26 mouse cellular contexts compared by ENCODE assay signal in genomic region chr17:89554754-89555153, GRCm38 (mm10).
A peak's percentile ranks its signal among the peaks of the same experiment; 100 is the strongest.
DNase-seq lines count a peak whose midpoint lies in the region; ATAC-seq and TF ChIP-seq lines count a peak whose summit lies in the region.
"Had no signal": no experiment of that assay in that cellular context is flagged by ENCODE, and none has a peak within 500 bp of the region (broad histone marks: within the 10 kb centered on the region; RNA-seq: fewer than 3 reads in every experiment).

No protein-coding gene starts in this region.

- H3K27me3 ChIP-seq in midbrain, embryonic 12.5 days, result no peaks in the 10 kb centered on the region
- H3K27me3 ChIP-seq in midbrain, embryonic 16.5 days (ENCODE audit: control insufficient read depth, insufficient read depth, low read depth, low read length), result no peaks in the 10 kb centered on the region
- H3K27me3 ChIP-seq in intestine, embryonic 16.5 days (replicated peaks; ENCODE audit: control insufficient read depth, insufficient read depth, low read length), result no peaks in the 10 kb centered on the region
- H3K27me3 ChIP-seq: embryonic facial prominence, embryonic 13.5 days; forebrain, embryonic 13.5 days; heart, embryonic 12.5 days; heart, embryonic 15.5 days; hindbrain, embryonic 13.5 days had no signal

- TF ChIP-seq CTCF in layer of hippocampus, adult 2 months (conservative IDR thresholded peaks at IDR 0.05), result peak; percentile 44

- H3K36me3 ChIP-seq in midbrain, embryonic 12.5 days, result no peaks in the 10 kb centered on the region
- H3K36me3 ChIP-seq in midbrain, embryonic 16.5 days (ENCODE audit: control insufficient read depth, insufficient read depth, low read length), result no peaks in the 10 kb centered on the region
- H3K36me3 ChIP-seq in intestine, embryonic 16.5 days (ENCODE audit: control insufficient read depth, insufficient read depth, low read length), result no peaks in the 10 kb centered on the region
- H3K36me3 ChIP-seq: embryonic facial prominence, embryonic 13.5 days; forebrain, embryonic 10.5 days; heart, embryonic 12.5 days; heart, embryonic 15.5 days; hindbrain, embryonic 10.5 days; hindbrain, embryonic 13.5 days had no signal

- no peak overlapping the region for H3K9ac ChIP-seq in midbrain, embryonic 12.5 days (replicated peaks)
- H3K9ac ChIP-seq in midbrain, embryonic 16.5 days (ENCODE audit: low read depth, low read length), result no peak overlapping the region
- H3K9ac ChIP-seq in intestine, embryonic 16.5 days (ENCODE audit: low read depth, low read length), result no peak overlapping the region
- H3K9ac ChIP-seq: embryonic facial prominence, embryonic 13.5 days; forebrain, embryonic 13.5 days; heart, embryonic 12.5 days; heart, embryonic 15.5 days; hindbrain, embryonic 13.5 days had no signal

- no peaks in the 10 kb centered on the region for H3K4me1 ChIP-seq in midbrain, embryonic 12.5 days
- no peaks in the 10 kb centered on the region for H3K4me1 ChIP-seq in midbrain, embryonic 16.5 days (ENCODE audit: control insufficient read depth, insufficient read depth, low read length)
- no peaks in the 10 kb centered on the region for H3K4me1 ChIP-seq in intestine, embryonic 16.5 days (ENCODE audit: control insufficient read depth, insufficient read depth, low read length)
- H3K4me1 ChIP-seq: embryonic facial prominence, embryonic 13.5 days; forebrain, embryonic 10.5 days; forebrain, embryonic 13.5 days; heart, embryonic 12.5 days; heart, embryonic 15.5 days; hindbrain, embryonic 10.5 days had no signal

- 0 out of 2 replicates have a peak, but pooled peaks have one; percentile 21 for ATAC-seq in midbrain, embryonic 12.5 days (ENCODE audit: low FRiP score, low read depth)
- no peak for ATAC-seq in midbrain, embryonic 16.5 days
- no peak for ATAC-seq in intestine, embryonic 16.5 days
- ATAC-seq: activated CD4-positive, CD25-positive, alpha-beta regulatory T cell, adult 4 months; forebrain, embryonic 13.5 days; forebrain, embryonic 16.5 days; hindbrain, embryonic 16.5 days had no signal

- no peaks in the 10 kb centered on the region for H3K9me3 ChIP-seq in midbrain, embryonic 12.5 days
- no peaks in the 10 kb centered on the region for H3K9me3 ChIP-seq in midbrain, embryonic 16.5 days (replicated peaks; ENCODE audit: control insufficient read depth, low read length, poor library complexity, severe bottlenecking)
- no peaks in the 10 kb centered on the region for H3K9me3 ChIP-seq in intestine, embryonic 16.5 days (ENCODE audit: control insufficient read depth, low read length)
- H3K9me3 ChIP-seq: embryonic facial prominence, embryonic 13.5 days; forebrain, embryonic 10.5 days; forebrain, embryonic 13.5 days; heart, embryonic 12.5 days; heart, embryonic 15.5 days; hindbrain, embryonic 10.5 days; hindbrain, embryonic 13.5 days had no signal

- 73% methylated on average over 1 of the region's 1 CpGs for WGBS in midbrain, embryonic 12.5 days
- 56% methylated on average over 1 of the region's 1 CpGs for WGBS in midbrain, embryonic 16.5 days
- WGBS in intestine, embryonic 16.5 days, result 76% methylated on average over 1 of the region's 1 CpGs

- H3K27ac ChIP-seq in layer of hippocampus, adult 2 months, result no peak overlapping the region
- no peak overlapping the region for H3K27ac ChIP-seq in midbrain, embryonic 12.5 days (replicated peaks)
- H3K27ac ChIP-seq in midbrain, embryonic 16.5 days (ENCODE audit: low read length), result no peak overlapping the region
- H3K27ac ChIP-seq in intestine, embryonic 16.5 days (ENCODE audit: low read length), result no peak overlapping the region
- H3K27ac ChIP-seq: embryonic facial prominence, embryonic 13.5 days; forebrain, embryonic 10.5 days; forebrain, embryonic 13.5 days; heart, embryonic 15.5 days; hindbrain, embryonic 10.5 days had no signal

- no peak for DNase-seq in layer of hippocampus, adult 2 months (ENCODE audit: low spot score in 2 of 2)
- no peak for DNase-seq in layer of hippocampus, postnatal 10 days (ENCODE audit: low spot score in 2 of 2)
- DNase-seq in brain, adult 2 months (ENCODE audit: low read depth, low spot score), result peak; percentile 33
- DNase-seq: adrenal gland, postnatal 10 days; adrenal gland, postnatal 36 days; cerebellum, adult 11 months; cerebellum, adult 2 months; cerebellum, adult 9-11 months; cerebellum, postnatal 25 days; gastrocnemius, postnatal 25 days; heart, adult 18-20 months; heart, postnatal 10 days; heart, postnatal 36 days had no signal

- no peak overlapping the region for H3K4me2 ChIP-seq in midbrain, embryonic 12.5 days (replicated peaks)
- H3K4me2 ChIP-seq in midbrain, embryonic 16.5 days (ENCODE audit: low read length), result no peak overlapping the region
- H3K4me2 ChIP-seq in intestine, embryonic 16.5 days (ENCODE audit: low read depth, low read length), result no peak overlapping the region
- H3K4me2 ChIP-seq: embryonic facial prominence, embryonic 13.5 days; forebrain, embryonic 13.5 days; heart, embryonic 12.5 days; heart, embryonic 15.5 days; hindbrain, embryonic 13.5 days had no signal

- no peak overlapping the region for H3K4me3 ChIP-seq in layer of hippocampus, adult 2 months
- no peak overlapping the region for H3K4me3 ChIP-seq in midbrain, embryonic 12.5 days
- no peak overlapping the region for H3K4me3 ChIP-seq in midbrain, embryonic 16.5 days (ENCODE audit: low read depth, low read length)
- no peak overlapping the region for H3K4me3 ChIP-seq in intestine, embryonic 16.5 days (ENCODE audit: low read length)
- H3K4me3 ChIP-seq: embryonic facial prominence, embryonic 13.5 days; forebrain, embryonic 10.5 days; forebrain, embryonic 13.5 days; heart, embryonic 12.5 days; heart, embryonic 15.5 days; hindbrain, embryonic 10.5 days; hindbrain, embryonic 13.5 days had no signal
